Mouse (Mus musculus) megakaryocyte, embryonic 14.5 days (primary cell): ENCODE measurements around the gene Mrpl12. TPM values are rescaled to one million over a fixed set of nuclear protein-coding genes. Genes with fewer than 3 reads are reported as not detected.
A peak's percentile ranks its signal among the peaks of the same experiment; 100 is the strongest.

Source experiments
- H3K27me3 ChIP-seq: replicated peaks from 2 replicates; pipeline ENCODE3; 2012; ENCODE audit warnings: inconsistent platforms
- H3K36me3 ChIP-seq: replicated peaks from 2 replicates; pipeline ENCODE3; 2012; ENCODE audit warnings: low read length, inconsistent platforms, mixed read lengths
- H3K4me1 ChIP-seq: 2 replicates; pipeline ENCODE4 v1.6.1; 2012; ENCODE audit warnings: inconsistent platforms
- H3K4me3 ChIP-seq: replicated peaks from 2 replicates; pipeline ENCODE3; 2012; ENCODE audit warnings: moderate library complexity, mild to moderate bottlenecking, inconsistent platforms
- H3K9me3 ChIP-seq: 2 replicates; pipeline ENCODE4 v1.6.1; 2012; ENCODE audit warnings: inconsistent platforms
- FLI1 ChIP-seq: IDR thresholded peaks from 2 replicates; pipeline ENCODE4 v1.6.1; 2012; ENCODE audit warnings: low read length, inconsistent platforms, mixed read lengths
- GATA1 ChIP-seq: IDR thresholded peaks from 3 replicates; pipeline ENCODE4 v1.6.1; 2012; ENCODE audit warnings: mixed read lengths, low read length, inconsistent platforms, borderline replicate concordance
- polyA plus RNA-seq: library from polyadenylated mRNA; stranded (reverse); fragments of >175 nt; gene quantifications from 2 replicates; pipeline ENCODE4 v1.2.3, GENCODE M21; 2012; ENCODE audit warnings: low replicate concordance; ENCODE audit not compliant: insufficient read depth

Mrpl12 gene
- polyA plus RNA-seq, 1 experiment, result 285 TPM

DNA sequence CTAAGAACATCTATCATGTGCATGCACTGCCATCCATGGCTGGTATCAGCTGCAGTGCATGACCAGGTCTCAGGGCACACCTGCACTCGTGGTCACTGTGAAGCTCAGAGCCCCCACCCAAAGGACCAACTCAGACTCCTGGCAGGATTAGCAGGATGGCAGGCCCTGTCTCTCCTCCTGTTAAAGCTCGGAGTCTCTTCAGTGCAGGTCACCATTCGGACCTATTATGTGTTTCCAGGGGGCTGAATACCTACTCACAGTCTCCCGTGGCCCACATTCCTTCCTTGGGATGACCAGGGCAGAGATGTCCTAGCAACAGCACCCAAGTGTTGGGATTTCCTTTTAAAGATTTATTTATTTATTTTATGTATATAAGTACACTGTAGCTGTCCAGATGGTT, 32.7 kb downstream of the Mrpl12 start:
- peaks cover 2% of the 10 kb centered on the region for H3K36me3 ChIP-seq
- H3K27me3 ChIP-seq, result peaks cover 2% of the 10 kb centered on the region
- no peak overlapping the region for H3K4me3 ChIP-seq
- peaks cover 62% of the 10 kb centered on the region for H3K4me1 ChIP-seq
- H3K9me3 ChIP-seq, result peaks cover 4% of the 10 kb centered on the region; the same call in 1 of the 2 replicates
- TF ChIP-seq FLI1 (no peak), GATA1 (no peak)

GRCm38 (mm10) chr11:120518027-120518426, 33.6 kb downstream of the Mrpl12 start:
- peaks cover 58% of the 10 kb centered on the region for H3K4me1 ChIP-seq
- no peak for TF ChIP-seq GATA1
- TF ChIP-seq FLI1, result no peak
- peaks cover 5% of the 10 kb centered on the region for H3K27me3 ChIP-seq
- H3K36me3 ChIP-seq, result peaks cover 2% of the 10 kb centered on the region
- peak overlapping the region; percentile 78 for H3K4me3 ChIP-seq
- peaks cover 4% of the 10 kb centered on the region; the same call in 1 of the 2 replicates for H3K9me3 ChIP-seq

- TF ChIP-seq FLI1 (no peak), GATA1 (no peak)
- Histone ChIP-seq H3K27me3 (peaks cover 8% of the 10 kb centered on the region), H3K4me3 (peak overlapping the region; percentile 78), H3K9me3 (peaks cover 4% of the 10 kb centered on the region; the same call in 1 of the 2 replicates), H3K4me1 (peaks cover 58% of the 10 kb centered on the region), H3K36me3 (peaks cover 2% of the 10 kb centered on the region)
Observed at GRCm38 (mm10) chr11:120518558-120518957, 34.1 kb downstream of the Mrpl12 start.

DNA sequence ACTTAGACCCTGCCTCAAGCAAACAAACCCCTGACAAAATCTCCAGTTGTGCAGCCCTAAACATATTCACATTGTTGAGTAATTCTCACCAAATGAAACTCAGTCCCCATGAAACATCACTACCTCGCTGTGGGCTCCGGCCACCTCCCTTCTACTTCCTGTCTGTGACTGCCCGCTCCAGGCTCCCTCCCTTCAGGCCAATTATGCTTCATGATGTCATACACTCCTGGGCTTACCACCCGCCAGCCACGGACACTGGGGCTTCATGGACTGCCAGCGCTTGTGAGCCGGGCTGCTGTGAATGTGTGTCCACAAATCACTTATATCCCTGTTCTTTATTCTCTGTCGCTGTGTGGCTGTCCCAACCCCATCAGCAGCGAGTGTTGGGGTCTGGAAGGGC, 35.3 kb downstream of the Mrpl12 start:
- peak overlapping the region; percentile 69 for H3K4me3 ChIP-seq

GRCm38 (mm10) chr11:120520498-120520897, 36.1 kb downstream of the Mrpl12 start:
- Histone ChIP-seq H3K27me3 (peaks cover 12% of the 10 kb centered on the region), H3K4me1 (peaks cover 50% of the 10 kb centered on the region), H3K9me3 (peaks cover 9% of the 10 kb centered on the region; the same call in 1 of the 2 replicates), H3K4me3 (no peak overlapping the region), H3K36me3 (peaks cover 2% of the 10 kb centered on the region)
- TF ChIP-seq GATA1 (no peak), FLI1 (no peak)

More for the DNA sequence above, 35.3 kb downstream of the Mrpl12 start:
- Histone ChIP-seq H3K9me3 (peaks cover 4% of the 10 kb centered on the region; the same call in 1 of the 2 replicates), H3K27me3 (peaks cover 9% of the 10 kb centered on the region), H3K4me1 (peaks cover 50% of the 10 kb centered on the region), H3K36me3 (peaks cover 2% of the 10 kb centered on the region)
- no peak for TF ChIP-seq FLI1
- TF ChIP-seq GATA1, result no peak

- Histone ChIP-seq H3K27me3 (peaks cover 12% of the 10 kb centered on the region), H3K9me3 (peaks cover 9% of the 10 kb centered on the region; the same call in 1 of the 2 replicates), H3K4me1 (peaks cover 44% of the 10 kb centered on the region), H3K36me3 (peaks cover 2% of the 10 kb centered on the region), H3K4me3 (no peak overlapping the region)
- TF ChIP-seq GATA1 (no peak), FLI1 (no peak)
Observed at GRCm38 (mm10) chr11:120520967-120521540, 36.6 kb downstream of the Mrpl12 start.

DNA sequence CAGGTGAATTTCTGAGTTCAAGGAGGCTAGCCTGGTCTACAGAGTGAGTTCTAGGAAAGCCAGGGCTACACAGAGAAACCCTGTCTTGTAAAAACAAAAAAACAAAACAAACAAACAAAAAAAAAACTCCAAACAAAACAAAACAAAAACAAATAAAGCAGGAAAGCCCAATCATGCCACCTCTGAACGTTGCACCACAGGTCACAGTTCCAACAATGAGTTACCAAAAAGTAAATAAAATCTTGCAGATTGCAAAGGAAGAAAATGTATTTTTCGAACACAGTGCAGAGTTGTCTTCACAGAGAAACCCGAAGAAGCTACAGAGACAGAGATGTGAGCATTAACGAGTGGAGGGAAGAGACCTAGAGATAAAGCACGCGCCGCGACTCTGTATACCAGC, 38.2 kb downstream of the Mrpl12 start:
- Histone ChIP-seq H3K27me3 (peaks cover 17% of the 10 kb centered on the region), H3K4me1 (peaks cover 41% of the 10 kb centered on the region), H3K9me3 (peaks cover 9% of the 10 kb centered on the region; the same call in 1 of the 2 replicates), H3K4me3 (no peak overlapping the region), H3K36me3 (peaks cover 2% of the 10 kb centered on the region)
- TF ChIP-seq FLI1 (no peak), GATA1 (no peak)

GRCm38 (mm10) chr11:120525959-120526358, 41.5 kb downstream of the Mrpl12 start:
- Histone ChIP-seq H3K4me3 (no peak overlapping the region), H3K9me3 (peaks cover 9% of the 10 kb centered on the region; the same call in 1 of the 2 replicates), H3K27me3 (peaks cover 51% of the 10 kb centered on the region), H3K4me1 (peaks cover 25% of the 10 kb centered on the region), H3K36me3 (peaks cover 2% of the 10 kb centered on the region)
- TF ChIP-seq GATA1 (no peak), FLI1 (no peak)

GRCm38 (mm10) chr11:120527690-120528354, 43.4 kb downstream of the Mrpl12 start:
- Histone ChIP-seq H3K36me3 (no peaks in the 10 kb centered on the region), H3K27me3 (peaks cover 66% of the 10 kb centered on the region), H3K4me1 (peaks cover 31% of the 10 kb centered on the region), H3K9me3 (peaks cover 5% of the 10 kb centered on the region; the same call in 1 of the 2 replicates), H3K4me3 (no peak overlapping the region)
- TF ChIP-seq GATA1, result no peak
- TF ChIP-seq FLI1, result no peak

DNA sequence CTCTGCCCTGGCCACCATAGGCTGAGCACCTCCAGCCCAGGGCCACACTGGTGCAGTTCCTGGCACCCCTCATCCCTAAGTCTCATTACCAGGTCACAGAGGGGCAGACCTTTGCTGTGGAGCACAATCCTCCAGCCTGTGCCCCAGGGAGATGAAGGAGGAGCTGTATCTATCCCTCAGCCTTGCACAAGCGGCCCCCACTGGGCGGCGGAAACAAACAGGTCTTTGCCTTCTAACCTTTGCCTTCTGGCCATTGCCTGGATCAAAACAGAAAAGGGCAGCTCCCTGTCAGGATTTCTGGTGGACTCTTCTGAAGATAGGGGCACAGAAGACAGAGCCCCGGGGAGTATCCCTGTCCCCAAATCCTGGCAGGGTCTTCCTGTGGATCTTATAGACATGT, 44.5 kb downstream of the Mrpl12 start:
- Histone ChIP-seq H3K36me3 (no peaks in the 10 kb centered on the region), H3K4me3 (no peak overlapping the region), H3K9me3 (peaks cover 5% of the 10 kb centered on the region; the same call in 1 of the 2 replicates), H3K4me1 (peaks cover 31% of the 10 kb centered on the region), H3K27me3 (peaks cover 69% of the 10 kb centered on the region)
- TF ChIP-seq GATA1, result no peak
- no peak for TF ChIP-seq FLI1
